Mouse (Mus musculus) mesoderm, embryonic 11.5 days (tissue): ENCODE results near the gene Izumo2.
"Not testable (repeated sequence)": the region's sequence is repeated elsewhere in the genome, so short reads cannot be mapped to it uniquely, and the experiment has no call there.

Source experiments
- DNase-seq: peaks from one replicate; pipeline ENCODE4 v3.0.0-alpha.2; 2012; ENCODE audit warnings: low read depth, low spot score

Gene Izumo2

GRCm38 (mm10) chr7:44697980-44698379, 10.6 kb upstream of the Izumo2 start:
- no peak for DNase-seq

GRCm38 (mm10) chr7:44701921-44702320, 6.6 kb upstream of the Izumo2 start:
- DNase-seq: peak; percentile 56

GRCm38 (mm10) chr7:44702985-44703384, 5.6 kb upstream of the Izumo2 start:
- no peak for DNase-seq

- DNase-seq: peak; percentile 18
Measured at GRCm38 (mm10) chr7:44704363-44704762, 4.2 kb upstream of the Izumo2 start.

- DNase-seq: no peak
Measured at GRCm38 (mm10) chr7:44705086-44705485, 3.5 kb upstream of the Izumo2 start.

GRCm38 (mm10) chr7:44706322-44706721, 2.2 kb upstream of the Izumo2 start:
- DNase-seq: no peak

GRCm38 (mm10) chr7:44707169-44707675, 1.3 kb upstream of the Izumo2 start:
- no peak for DNase-seq

GRCm38 (mm10) chr7:44708093-44708492, 449 bp upstream of the Izumo2 start:
- DNase-seq: not testable (repeated sequence)

- DNase-seq: no peak
Measured at GRCm38 (mm10) chr7:44709881-44710280, 1.3 kb downstream of the Izumo2 start.

GRCm38 (mm10) chr7:44722058-44722457, 13.5 kb downstream of the Izumo2 start:
- no peak for DNase-seq

- DNase-seq: peak; percentile 30
Measured at GRCm38 (mm10) chr7:44724316-44724715, 15.8 kb downstream of the Izumo2 start.

- DNase-seq: no peak
Measured at GRCm38 (mm10) chr7:44726343-44726742, 17.8 kb downstream of the Izumo2 start.

GRCm38 (mm10) chr7:44727151-44727550, 18.6 kb downstream of the Izumo2 start:
- no peak for DNase-seq

GRCm38 (mm10) chr7:44728082-44728975, 19.8 kb downstream of the Izumo2 start:
- DNase-seq: no peak

GRCm38 (mm10) chr7:44733723-44734122, 25.2 kb downstream of the Izumo2 start:
- no peak for DNase-seq

GRCm38 (mm10) chr7:44741361-44741760, 32.8 kb downstream of the Izumo2 start:
- DNase-seq: no peak

- DNase-seq: no peak
Measured at GRCm38 (mm10) chr7:44744270-44744669, 35.7 kb downstream of the Izumo2 start.

- peak; percentile 87 for DNase-seq
Measured at GRCm38 (mm10) chr7:44745076-44745475, 36.5 kb downstream of the Izumo2 start.

GRCm38 (mm10) chr7:44747115-44747514, 38.6 kb downstream of the Izumo2 start:
- no peak for DNase-seq

- DNase-seq: peak; percentile 96
Measured at GRCm38 (mm10) chr7:44748101-44749044, 39.8 kb downstream of the Izumo2 start, which contains the start of gene Vrk3. Gene Vrk3, plus strand, starts transcription at chr7:44748413.

GRCm38 (mm10) chr7:44750950-44751349, 42.4 kb downstream of the Izumo2 start, which contains the start of gene Zfp473:
Gene Zfp473, minus strand, starts transcription at chr7:44751050.
- DNase-seq: not testable (repeated sequence)

- no peak for DNase-seq
Measured at GRCm38 (mm10) chr7:44757164-44757563, 48.6 kb downstream of the Izumo2 start.
